Mouse (Mus musculus) forebrain, embryonic 16.5 days (tissue): ENCODE measurements around the gene Gng7. TPM values are rescaled to one million over a fixed set of nuclear protein-coding genes. Genes with fewer than 3 reads are reported as not detected.

ENCODE experiments used
- polyA plus RNA-seq: library from polyadenylated mRNA; unstranded; fragments of >200 nt; fragmentation: Nextera tagmentation; extraction: Ambion mirVana; gene quantifications from 2 replicates; pipeline ENCODE4 v1.2.1, GENCODE M21; 2015

Gng7 gene
- polyA plus RNA-seq, 1 experiment from 2014 or later = 47.4 TPM

Other genes with a start within 250 kb of the Gng7 start
- 62.6 and 65.1 TPM in 2 replicates for gene Sf3a2, start 216.7 kb downstream of the Gng7 start, polyA plus RNA-seq
- 129 and 143 TPM in 2 replicates for gene Plekhj1, start 216.3 kb downstream of the Gng7 start, polyA plus RNA-seq
- gene Amh, start 209.7 kb downstream of the Gng7 start, polyA plus RNA-seq = 0.15 TPM in 1 of 2 replicates, not detected in the other
- gene Jsrp1, start 201.4 kb downstream of the Gng7 start, polyA plus RNA-seq = not detected in 2 replicates
- gene Oaz1, start 188.3 kb downstream of the Gng7 start, polyA plus RNA-seq = 1,342 and 1,351 TPM in 2 replicates
- gene Lingo3, start 170.9 kb downstream of the Gng7 start, polyA plus RNA-seq = 6.0 and 9.3 TPM in 2 replicates
- 223 and 228 TPM in 2 replicates for gene Lsm7, start 159.7 kb downstream of the Gng7 start, polyA plus RNA-seq
- gene Sppl2b, start 159.7 kb downstream of the Gng7 start, polyA plus RNA-seq = 64.9 and 78.6 TPM in 2 replicates
- 0.24 and 0.25 TPM in 2 replicates for gene Tmprss9, start 143.1 kb downstream of the Gng7 start, polyA plus RNA-seq
- gene Timm13, start 114.0 kb downstream of the Gng7 start, polyA plus RNA-seq = 298 and 299 TPM in 2 replicates
- gene Lmnb2, start 96.7 kb downstream of the Gng7 start, polyA plus RNA-seq = 53.2 and 59.8 TPM in 2 replicates
- gene Gadd45b, start 84.9 kb downstream of the Gng7 start, polyA plus RNA-seq = 5.8 and 7.0 TPM in 2 replicates
- gene Diras1, start 10.7 kb upstream of the Gng7 start, polyA plus RNA-seq = 37.6 and 45.4 TPM in 2 replicates
- 48.1 and 54.0 TPM in 2 replicates for gene Slc39a3, start 22.5 kb upstream of the Gng7 start, polyA plus RNA-seq
- 325 and 344 TPM in 2 replicates for gene Sgta, start 45.2 kb upstream of the Gng7 start, polyA plus RNA-seq
- 69.4 and 70.4 TPM in 2 replicates for gene Thop1, start 55.1 kb upstream of the Gng7 start, polyA plus RNA-seq
- 0.17 and 0.66 TPM in 2 replicates for gene Creb3l3, start 83.9 kb upstream of the Gng7 start, polyA plus RNA-seq
- 210 and 213 TPM in 2 replicates for gene Map2k2, start 91.0 kb upstream of the Gng7 start, polyA plus RNA-seq
- gene Zbtb7a, start 120.3 kb upstream of the Gng7 start, polyA plus RNA-seq = 11.6 and 11.8 TPM in 2 replicates
- gene Pias4, start 153.0 kb upstream of the Gng7 start, polyA plus RNA-seq = 48.5 and 62.7 TPM in 2 replicates
- gene Eef2, start 161.7 kb upstream of the Gng7 start, polyA plus RNA-seq = 652 and 674 TPM in 2 replicates
- 55.1 and 56.9 TPM in 2 replicates for gene Dapk3, start 168.1 kb upstream of the Gng7 start, polyA plus RNA-seq
- not detected in 2 replicates for gene 4930442H23Rik, start 168.9 kb upstream of the Gng7 start, polyA plus RNA-seq
- gene Nmrk2, start 187.1 kb upstream of the Gng7 start, polyA plus RNA-seq = 0.11 TPM in 1 of 2 replicates, not detected in the other
- 81.4 and 94.9 TPM in 2 replicates for gene Atcay, start 215.9 kb upstream of the Gng7 start, polyA plus RNA-seq
- gene Zfr2, start 218.2 kb upstream of the Gng7 start, polyA plus RNA-seq = 18.4 and 24.0 TPM in 2 replicates
- 28.8 and 44.2 TPM in 2 replicates for gene Matk, start 238.0 kb upstream of the Gng7 start, polyA plus RNA-seq